Mouse (Mus musculus): Measurements from ENCODE around the gene Neu2.

DNA sequence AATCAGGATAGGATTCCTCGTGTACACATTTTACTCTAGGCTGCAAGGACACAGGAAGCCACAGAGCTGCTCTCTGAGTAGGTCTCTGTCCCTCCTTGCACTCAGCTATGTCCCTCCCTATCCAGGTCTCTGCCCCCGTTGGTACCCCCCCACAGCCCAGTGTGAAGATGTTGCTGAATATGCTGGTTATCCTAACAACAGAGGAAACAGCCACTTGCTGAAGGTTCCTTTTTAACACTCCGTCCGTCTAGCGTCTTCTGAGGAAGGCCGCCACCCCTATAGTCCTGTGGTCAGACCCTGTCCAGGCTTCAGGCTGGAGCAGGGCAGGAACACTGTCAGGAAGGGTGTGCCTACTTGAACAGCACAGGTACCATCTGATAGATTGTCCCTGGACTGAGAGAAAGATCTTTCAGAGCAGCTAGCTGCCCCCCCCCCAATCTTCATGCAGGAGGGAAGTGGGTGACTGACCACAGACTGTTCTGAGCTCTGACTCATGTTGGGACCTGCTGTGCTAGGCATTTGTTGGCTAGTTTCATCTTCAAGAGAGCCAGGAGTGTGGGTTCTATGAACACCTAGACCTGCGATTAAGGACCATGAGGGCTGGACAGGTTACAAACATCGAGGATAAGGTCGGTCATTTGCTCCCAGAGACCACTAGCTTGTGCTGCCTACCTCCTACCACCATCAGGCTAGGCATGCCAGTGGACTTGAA, 111.6 kb downstream of the Neu2 start:
- TF ChIP-seq CTCF (IDR thresholded peaks at IDR 0.05; ENCODE audit: insufficient read depth, low read depth, low read length): no peak
- TF ChIP-seq POLR2A (IDR thresholded peaks at IDR 0.05; ENCODE audit: insufficient read depth, low read depth, low read length): no peak

Data from olfactory bulb, adult 2 months (tissue).